Mouse (Mus musculus) ES-CJ7 (cell line): ENCODE measurements around the gene Lrrc4.
A peak's percentile ranks its signal among the peaks of the same experiment; 100 is the strongest.

ENCODE experiments used
- DNase-seq: peaks from one replicate; pipeline ENCODE4 v3.0.0; 2011; ENCODE audit warnings: low read depth, low spot score

Gene Lrrc4

DNA sequence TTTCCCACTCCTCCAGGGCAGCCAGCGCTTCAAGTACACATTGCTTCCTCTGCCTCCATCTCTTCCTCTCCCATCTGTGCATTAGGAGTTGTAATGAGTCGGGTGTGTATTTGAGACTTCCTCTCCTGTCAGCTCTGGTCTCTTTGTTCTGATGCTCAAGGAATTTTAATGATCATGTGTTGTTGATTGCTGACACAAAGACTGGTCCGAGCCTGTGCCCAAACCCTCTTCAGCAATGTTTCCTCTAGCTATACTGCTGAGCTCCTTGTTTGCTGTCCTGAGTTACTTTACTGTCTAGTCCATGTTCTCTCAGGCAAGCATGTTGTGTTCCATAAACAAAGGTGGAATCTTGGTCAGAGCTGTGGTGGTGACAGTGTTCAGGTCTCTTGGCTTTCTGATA lies 102.3 kb downstream of the Lrrc4 start:
- peak; percentile 22 for DNase-seq

DNA sequence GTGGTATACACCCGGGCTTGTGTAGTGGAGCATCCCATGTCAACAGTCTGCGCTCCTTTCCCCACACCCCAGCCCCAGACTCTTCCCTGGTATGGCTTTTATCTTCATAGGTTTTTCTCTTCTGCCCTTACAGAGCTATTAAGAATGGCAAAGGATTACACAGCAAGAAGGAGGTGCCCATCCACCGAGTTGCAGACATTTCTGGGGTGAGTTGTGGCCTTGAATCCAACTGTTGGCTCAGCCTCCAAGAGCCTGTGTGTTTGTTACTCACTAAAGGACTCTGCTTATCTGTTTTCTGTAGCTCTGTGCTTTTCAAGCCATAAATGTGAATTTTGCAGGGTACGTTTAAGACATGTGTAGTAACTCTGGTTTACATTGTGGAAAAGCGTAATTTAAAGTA lies 106.8 kb downstream of the Lrrc4 start:
- no peak for DNase-seq

DNA sequence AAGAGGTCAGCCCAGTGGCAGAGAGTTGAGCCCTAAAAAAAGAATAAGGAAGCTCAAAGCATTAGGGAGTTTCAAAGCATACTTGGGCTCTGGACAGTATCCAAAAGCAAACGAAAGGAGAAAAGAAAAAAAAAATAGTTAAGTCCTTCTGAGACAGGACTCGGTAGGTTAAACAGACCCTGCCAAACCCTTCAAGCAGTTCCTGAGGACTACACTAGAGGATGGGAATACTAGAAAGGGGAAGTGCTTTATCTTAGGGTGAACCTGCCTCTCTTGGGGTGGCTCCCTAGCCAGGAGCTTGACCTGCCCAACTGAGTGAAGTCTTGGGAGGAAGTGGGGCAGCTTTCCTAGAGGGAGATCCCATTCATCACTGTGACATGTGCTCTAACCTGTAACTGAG lies 108.5 kb downstream of the Lrrc4 start:
- DNase-seq: no peak

DNA sequence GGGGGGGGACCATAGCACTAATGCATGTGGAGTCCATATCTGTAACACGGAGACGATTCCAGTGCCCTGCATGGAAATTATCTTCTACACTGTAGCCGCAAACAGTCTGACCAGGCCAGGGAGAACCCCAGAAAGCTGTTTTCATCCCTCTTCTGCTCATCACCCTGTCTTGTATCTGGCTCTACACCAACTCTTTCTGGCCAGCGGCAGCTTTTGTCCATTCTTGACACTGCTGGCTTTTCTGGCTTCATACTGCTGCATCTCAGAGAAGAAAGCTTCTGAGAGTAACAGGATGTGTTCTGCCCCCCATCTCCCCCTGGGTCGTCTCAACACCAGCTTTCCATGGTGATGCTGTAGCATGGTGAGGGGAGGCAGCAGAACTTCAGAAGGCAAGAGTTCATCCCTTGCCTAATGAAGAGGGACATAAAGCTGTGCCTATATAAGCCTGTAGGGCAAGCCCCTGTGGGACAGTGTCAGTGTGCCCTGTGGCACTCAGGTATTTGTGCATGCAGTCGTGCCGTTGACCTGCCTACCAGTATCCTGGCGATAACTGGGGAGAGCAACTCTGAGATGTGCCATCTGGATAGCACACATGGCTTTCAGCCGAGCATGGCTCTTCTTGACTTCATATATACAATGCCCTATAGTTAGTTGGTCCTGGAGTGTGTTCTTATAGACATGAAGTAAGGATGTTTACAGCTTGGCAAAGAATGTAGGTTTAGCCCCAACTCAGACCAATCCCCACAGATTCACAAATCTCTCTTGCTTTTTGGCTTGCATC lies 111.0 kb downstream of the Lrrc4 start:
- no peak for DNase-seq

DNA sequence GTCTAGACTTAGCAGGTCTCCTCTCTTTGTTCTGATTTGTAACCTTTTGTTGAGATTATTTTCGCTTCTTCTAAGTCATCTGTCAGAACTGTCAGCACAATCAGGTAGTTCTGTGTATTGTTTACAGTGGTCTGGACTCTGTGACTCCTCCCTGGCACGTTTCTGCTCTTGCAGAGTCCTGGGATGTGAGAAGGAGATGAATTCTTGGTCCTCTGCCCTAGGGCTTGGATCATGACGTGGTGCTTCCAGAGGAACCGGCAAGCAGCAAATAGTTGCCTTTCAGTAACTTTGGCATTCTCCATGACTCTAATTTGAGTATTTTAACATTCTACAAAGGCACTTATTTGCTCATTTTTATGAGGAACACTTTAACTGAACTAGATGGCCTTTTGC lies 113.7 kb downstream of the Lrrc4 start:
- DNase-seq: no peak

DNA sequence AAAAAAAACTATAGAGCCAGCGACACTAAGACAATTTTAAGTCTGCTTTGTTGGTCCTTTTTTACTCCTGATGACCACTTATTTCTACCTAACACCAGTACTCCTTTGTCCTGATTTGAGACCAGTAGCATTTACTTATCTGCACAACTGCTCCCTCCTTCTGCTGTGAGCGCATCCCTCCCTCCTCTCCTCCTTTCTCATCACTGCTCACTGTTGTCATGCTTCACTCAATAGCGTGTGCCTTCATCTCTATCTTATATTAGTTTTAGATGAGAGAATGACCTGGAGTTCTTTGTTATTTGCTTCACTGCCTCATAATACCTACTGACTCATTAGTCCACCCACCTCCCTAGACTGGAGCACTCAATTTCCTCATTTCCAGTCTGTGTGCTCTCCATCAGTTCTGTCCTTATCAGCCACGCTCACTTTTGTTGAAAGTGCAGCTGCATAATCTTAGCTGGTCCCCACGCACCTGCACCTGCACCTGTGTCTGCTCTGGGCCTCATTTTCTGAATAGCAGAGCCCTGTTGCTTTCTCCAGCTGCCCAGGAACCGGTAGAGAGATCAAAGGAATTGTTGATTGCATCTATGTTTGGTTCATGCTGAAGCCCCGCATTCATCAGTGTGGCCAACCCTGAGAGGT lies 114.2 kb downstream of the Lrrc4 start:
- DNase-seq: no peak

DNA sequence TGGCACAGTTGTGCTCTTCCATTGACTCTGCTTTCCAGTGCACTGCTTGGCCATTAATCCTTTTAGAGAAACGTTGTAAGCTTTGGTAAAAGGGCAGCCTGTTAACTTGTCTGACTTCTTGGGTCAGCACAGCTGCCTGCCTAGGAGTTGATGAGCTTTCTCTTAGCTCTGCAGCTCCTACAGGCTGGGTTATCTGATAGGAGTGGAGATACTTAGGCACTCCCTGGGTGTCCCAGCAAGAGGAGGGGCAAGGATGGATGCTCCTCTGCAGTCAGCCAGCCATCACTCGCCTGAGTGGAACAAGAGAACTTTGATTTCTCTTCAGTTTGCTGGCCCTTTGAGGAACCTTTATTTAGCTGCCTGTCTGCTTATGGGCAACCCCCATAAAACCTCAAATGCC lies 121.5 kb downstream of the Lrrc4 start:
- DNase-seq: no peak

DNA sequence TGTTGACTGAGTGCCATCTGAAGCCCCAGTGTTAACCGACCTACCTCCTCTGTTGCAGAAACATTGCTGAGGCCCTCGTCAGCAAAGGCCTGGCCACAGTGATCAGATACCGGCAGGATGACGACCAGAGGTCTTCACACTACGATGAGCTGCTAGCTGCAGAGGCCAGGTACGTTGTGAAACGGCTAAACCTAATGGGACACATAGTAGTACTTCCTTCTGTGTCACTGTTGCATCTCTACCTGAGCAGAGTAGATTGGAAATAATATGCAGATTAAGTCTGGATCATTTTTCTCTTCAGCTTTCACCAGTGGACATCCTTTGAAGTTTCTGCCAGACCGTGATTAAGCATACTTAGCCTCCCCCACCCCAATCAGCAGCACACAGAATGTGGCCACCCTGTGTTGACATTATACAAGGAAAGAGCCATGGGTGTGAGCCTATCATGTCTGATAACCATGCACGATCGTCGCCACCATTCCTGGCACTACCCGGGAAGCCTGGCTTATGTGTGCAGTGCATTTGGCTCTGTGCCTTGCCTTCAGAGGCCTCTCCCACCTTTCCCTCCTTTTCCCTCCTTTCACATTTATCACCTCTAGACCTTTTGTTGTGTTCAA lies 124.5 kb downstream of the Lrrc4 start:
- DNase-seq: no peak

DNA sequence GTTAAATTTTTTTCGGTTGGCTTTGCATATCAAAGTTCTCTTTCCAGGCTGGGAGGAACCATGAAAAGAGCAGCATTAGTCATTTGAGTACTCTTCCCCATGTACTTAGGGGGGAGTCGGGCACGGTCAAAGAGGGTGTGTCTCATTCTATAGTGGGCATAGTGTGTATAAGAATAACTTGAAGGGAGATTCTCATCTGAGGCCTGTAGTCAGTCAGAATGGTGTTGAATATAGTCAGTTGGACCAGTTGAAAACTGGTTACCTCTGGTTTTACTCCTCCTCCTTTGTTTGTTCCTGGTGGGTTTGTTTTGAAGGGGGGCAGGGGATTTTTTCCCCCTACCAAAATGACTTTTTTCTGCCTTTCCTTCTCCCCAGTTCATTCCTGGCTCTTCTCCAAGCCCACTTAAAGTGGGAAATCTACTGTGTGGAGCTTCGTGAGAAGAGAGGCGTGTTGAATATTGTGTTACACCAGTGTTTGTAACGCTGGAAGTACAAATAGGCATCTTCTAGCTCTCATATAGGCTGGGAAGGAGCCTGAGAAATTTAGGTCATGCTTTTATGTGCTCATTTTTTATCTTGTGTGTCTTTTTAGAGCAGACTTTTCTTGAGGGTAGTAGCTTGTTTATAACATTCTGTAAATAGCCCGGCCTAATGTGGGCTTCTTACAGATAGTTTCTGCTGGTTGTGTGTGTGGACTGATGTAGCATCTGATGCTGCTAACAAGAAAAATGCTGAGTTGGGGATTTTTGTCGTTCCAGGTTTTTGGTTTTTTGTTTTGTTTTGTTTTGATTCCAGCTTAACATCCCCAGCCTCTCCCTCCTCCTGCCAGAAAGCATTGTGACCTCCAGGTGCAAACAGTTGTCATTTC lies 125.2 kb downstream of the Lrrc4 start:
- DNase-seq: no peak

DNA sequence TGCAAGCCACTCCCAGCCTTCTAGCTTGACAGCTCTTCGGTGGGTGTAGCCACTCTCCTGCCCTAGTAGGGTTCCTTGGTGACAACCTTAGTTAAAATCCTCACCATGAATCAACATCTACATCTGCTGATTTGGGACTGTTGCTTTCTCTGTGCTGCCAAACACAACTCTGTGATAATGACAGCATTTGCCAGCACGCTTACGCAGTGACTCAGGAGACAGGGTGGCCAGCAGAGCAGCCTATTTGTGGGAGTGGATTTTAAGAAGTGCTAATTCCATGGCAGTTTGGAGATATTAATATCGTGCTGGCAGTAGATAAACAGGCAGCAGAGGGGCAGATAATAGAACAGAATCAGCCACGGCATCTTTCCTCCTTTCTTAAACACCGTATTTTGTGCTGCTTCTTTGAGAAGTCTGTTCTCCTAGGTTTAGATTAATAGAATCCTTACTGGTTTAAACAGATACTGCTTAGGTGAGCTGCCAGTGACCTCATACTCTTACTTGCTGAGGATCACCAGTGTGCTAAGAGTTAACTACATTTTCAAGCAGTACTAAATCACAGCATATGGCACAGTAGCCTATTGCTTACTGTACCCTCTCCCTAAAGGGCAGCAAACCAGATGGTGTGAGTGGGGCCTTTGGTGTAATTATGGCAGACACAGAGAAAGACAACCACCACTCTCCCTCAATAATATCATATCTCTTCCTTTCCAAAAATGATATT lies 126.0 kb downstream of the Lrrc4 start:
- no peak for DNase-seq

DNA sequence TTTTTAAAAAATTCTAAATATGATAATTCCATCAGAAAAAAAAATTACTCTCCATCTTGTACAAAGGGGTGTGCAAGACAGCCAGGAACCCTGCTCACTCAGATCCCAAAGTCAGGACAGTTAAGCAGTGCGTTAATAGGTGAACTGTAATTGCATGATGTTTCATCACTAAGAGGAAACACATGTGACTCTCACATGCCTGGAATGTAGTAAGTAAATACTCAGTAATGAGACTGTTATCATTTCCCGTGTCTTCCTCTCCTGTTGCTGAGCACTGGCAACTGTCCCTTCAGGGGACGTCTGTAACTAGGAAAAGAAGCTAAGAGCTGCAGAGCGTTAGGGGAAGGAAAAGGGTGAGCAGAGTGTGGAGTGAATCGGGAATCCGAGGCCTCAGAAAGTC lies 126.9 kb downstream of the Lrrc4 start:
- DNase-seq: no peak

DNA sequence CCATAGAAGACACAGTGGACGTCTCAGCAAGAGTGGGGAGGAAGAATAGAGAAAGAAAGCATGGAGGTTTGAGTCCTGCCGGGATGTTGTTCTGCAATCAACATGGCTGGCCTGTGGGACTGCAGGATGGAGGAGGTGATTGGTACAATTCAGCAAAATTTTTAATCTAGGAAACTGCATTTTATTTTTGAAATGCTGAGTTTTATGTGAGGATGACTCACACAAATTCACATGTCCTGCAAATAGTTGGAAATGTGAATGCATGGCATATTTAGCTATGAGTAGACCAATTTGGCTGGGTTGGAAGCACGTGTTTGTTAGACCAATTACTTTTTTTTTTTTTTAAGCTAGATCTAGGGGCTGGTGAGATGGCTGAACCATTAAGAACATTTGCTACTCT lies 134.3 kb downstream of the Lrrc4 start:
- no peak for DNase-seq

DNA sequence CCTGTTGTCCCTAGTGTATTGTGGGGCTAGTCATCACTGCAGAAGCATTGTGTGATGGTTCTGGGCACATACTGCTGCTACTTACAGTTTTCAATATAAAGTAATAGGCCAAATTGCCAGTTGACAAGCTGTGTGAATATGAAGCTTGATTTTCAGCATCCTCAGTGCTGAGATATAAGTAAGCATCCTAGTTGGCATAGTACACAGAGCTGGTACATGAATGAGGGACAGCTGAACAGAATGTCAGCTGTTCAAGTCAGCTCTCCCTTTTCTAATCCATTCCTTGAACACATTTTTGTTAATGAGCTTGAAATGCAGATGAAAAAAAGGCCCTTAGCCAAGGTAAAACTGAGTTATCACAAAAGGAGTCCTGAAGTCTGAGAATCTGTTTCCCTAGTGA lies 138.9 kb downstream of the Lrrc4 start:
- no peak for DNase-seq

DNA sequence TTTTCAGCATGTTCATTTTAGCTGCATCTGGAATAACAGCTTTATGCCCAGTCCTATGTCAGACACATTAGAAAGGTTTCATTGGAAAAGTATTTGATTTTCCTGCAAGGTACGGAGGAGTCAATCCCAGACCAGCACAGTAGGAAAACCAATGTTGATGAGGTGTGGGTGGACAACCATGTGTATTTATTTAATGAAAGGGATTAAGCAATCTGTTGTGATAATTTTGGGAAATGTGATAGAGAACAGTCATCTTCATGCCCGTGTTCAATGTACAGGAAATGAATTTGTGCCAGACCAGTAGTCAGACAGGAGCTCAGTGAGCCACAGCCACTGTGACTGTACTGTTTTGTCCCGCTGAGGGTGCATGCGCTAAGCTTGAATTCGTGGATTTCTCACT lies 143.8 kb downstream of the Lrrc4 start:
- DNase-seq: no peak

DNA sequence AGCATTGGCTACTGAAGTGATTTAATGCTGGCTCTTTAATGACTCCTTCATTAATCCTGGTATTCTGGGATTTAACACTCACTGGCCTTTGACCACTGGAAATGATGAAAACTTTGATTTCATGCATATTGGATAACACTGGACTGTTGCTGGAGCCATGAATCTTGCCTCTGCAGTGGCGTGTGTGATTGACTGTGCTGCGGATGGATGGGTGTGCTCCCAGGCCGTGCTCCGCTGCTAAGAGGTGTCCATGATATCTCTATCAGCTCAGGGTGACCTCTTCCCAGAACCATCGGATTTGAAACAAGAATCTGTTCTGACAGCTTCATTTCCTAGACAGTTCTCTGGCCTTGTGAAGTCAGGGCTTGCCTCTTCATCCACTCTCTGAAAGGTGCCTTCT lies 145.8 kb downstream of the Lrrc4 start:
- no peak for DNase-seq

DNA sequence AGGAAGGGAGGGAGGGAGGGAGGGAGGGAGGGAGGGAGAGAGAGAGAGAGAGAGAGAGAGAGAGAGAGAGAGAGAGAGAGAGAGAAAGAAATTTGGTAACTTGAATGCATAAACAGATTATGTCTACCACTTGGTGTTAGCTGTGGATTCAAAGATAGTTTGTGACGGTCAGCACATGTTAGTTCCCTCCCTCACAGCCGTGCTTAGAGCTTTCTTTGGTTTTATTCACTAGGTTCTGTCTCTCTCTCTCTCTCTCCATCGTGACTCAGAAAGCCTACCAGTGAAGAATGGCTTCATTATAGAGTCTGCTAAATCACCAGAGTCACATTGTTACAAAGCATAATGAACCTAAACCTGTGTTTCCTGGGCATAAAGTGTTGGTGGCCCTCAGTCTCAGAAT lies 146.5 kb downstream of the Lrrc4 start:
- DNase-seq: no peak

DNA sequence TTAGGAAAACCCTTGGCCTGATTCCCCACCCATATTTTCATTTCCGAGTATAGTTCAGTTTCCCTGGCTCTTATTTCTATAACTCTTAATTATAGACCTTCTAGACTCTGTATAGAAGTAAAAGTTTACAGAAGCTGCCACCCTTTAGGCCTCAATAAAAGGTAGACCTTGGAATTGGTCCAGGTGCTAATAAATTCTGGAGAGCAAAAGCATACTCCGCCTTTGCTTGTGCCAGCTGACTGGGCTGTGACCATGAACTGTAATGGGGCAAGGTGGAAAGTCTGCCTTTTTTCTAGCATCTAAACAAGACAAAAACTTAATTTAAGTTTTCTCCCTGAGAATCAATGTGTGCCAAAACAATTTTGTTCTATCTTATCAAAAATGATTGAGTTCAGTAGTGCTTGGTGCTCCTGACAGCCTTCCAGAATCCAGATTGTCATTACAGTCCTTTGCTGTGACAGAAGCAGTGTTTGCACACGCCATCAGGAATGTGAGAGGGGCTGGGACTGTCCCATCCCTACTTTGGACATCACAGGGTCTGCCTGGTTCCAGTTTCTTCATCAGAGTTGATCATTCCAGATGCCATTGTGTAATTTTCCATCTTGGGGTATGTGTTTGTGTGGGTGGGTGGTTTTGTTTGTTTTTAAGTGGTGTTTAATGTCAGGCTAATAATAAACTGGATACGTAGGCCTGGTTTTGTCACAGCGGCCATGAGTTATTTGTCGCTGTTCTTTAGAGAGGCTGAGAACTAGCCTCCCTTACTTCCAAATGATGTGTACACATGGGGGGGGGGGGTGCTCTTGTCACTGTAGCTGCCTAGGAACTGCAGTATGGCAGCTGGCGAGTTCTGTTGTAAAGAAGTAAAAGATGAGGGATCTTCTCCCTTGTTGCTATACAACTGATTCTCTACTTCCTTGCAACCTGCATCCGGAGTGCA lies 149.8 kb downstream of the Lrrc4 start:
- no peak for DNase-seq

DNA sequence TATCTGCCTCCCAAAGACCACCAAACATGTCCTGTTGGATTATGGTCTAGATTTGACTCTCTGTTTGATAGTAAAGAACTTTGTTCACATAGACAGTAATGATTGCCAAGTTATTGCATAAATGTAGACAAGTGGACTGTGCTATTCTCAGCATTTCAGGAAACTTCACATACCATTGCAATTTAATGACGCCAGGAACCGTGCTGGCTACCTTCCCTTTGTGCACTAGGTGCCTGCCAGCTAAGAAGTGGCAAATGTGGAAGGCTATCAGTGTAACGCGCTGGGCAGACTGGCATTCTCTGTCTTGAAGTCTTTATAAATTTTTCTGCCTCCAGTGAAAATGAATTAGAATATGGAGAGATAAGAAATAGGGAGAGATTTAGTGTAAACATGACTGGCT lies 151.0 kb downstream of the Lrrc4 start:
- DNase-seq: no peak

DNA sequence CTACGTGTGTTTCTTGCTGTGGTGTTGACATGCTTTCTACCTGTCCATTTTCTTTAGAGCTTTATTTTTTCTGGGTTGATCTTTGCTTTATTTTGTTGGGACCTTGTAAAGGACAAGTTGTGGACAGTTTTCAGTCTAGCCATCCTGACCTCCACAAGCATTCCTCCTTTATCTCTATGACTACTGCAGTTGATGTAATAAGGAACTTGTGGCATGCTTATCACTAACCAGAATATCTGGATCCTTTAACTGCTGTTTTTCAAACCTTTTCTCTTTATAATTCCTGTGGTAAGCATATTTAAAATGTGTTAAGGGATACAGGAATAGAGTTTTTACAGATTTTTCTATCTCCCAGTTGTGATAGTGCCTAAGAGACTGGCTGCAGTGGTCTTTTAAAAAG lies 152.7 kb downstream of the Lrrc4 start:
- no peak for DNase-seq

DNA sequence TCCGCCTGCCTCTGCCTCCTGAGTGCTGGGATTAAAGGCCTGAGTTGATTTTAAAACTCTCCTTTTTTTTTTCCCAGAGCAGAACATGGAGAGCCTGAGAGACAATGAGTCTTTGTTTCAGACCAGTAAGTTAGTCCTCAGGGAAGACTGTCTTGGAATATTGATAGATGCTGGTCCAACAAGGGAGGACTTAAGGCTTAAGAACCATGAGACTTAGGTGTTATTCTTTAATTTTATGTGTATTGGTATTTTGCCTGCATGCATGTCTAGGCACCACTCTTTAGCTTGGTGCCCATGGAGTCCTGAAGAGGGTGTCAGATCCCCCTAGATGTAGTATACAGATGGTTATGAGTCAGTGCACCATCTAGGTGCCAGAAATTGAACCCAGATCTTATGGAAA lies 156.9 kb downstream of the Lrrc4 start:
- no peak for DNase-seq
